ENCODE assay signal across 10 mouse cellular contexts in the genomic region with DNA sequence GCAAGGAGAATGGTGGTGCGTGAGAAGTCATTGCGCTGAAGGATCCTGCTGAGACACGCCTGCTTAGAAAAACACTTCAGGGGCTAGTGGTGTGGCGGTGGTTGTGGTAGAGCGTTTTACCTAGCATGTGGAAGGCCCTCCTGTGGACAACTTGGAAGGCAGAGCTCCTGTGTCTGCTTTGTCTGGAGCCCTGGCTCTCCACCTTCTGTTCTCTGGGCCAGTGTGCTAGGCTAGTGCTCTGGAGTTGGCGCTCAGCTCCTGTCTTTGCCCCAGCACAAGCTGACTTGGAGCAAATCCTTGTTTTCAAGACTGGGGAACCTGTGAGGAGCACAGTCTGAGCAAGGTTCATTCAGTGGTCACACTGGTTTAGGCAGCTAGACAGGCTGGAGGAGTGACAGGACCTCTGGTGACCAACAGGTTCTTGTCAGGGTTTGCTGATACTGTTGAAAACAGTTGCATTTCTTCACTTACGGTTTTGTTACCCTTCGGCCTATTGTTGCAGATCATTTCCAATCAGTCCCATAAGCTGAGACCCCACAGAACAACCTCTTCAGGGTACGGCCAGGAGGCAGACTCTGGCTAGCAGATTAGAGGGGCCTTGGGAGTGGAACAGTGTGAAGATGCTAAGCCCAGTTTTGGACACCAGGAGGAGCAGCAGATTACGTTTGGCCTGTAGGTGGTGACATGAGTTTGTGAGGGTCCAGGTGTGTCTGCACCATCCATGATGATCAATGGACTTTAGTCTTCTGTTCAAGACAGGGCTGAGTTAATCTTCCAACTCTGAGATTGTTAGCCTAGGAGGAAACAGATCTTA. TPM values are rescaled to one million over a fixed set of nuclear protein-coding genes. Genes with fewer than 3 reads are reported as not detected.
A peak's percentile ranks its signal among the peaks of the same experiment; 100 is the strongest.
DNase-seq lines count a peak whose midpoint lies in the region; ATAC-seq and TF ChIP-seq lines count a peak whose summit lies in the region.
"Had no signal": no experiment of that assay in that cellular context is flagged by ENCODE, and none has a peak within 500 bp of the region (broad histone marks: within the 10 kb centered on the region; RNA-seq: fewer than 3 reads in every experiment).

No protein-coding gene starts in this region.

- H3K27ac ChIP-seq in kidney, postnatal 0 days, result no peak overlapping the region
- no peak overlapping the region for H3K27ac ChIP-seq in intestine, postnatal 0 days (ENCODE audit: low read depth, low read length)
- no peak overlapping the region for H3K27ac ChIP-seq in forebrain, embryonic 13.5 days
- H3K27ac ChIP-seq: heart, embryonic 10.5 days had no signal

- peak; percentile 69; the same call in 1 of the 2 replicates for ATAC-seq in kidney, postnatal 0 days (replicated peaks; ENCODE audit: low FRiP score, low read depth)
- peak; percentile 75 for ATAC-seq in intestine, postnatal 0 days
- ATAC-seq in forebrain, embryonic 13.5 days, result no peak

- WGBS in kidney, postnatal 0 days, result 86% methylated on average over 10 of the region's 10 CpGs
- WGBS in intestine, postnatal 0 days, result 79% methylated on average over 10 of the region's 10 CpGs
- 89% methylated on average over 10 of the region's 10 CpGs for WGBS in forebrain, embryonic 13.5 days

- TF ChIP-seq CTCF in kidney, postnatal 0 days (IDR thresholded peaks at IDR 0.05; ENCODE audit: low read depth), result peak; percentile 69
- peak; percentile 29; the same call in 1 of the 2 replicates for TF ChIP-seq CTCF in E14TG2a.4 (conservative IDR thresholded peaks at IDR 0.05; ENCODE audit: low read length)
- TF ChIP-seq CTCF in intestine, postnatal 0 days (IDR thresholded peaks at IDR 0.05; ENCODE audit: low read depth), result peak; percentile 79

- DNase-seq in kidney, postnatal 0 days (ENCODE audit: low spot score), result peak; percentile 35
- DNase-seq in kidney, postnatal 10 days, result no peak
- peak; percentile 43 for DNase-seq in cerebellum, adult 11 months
- DNase-seq in adrenal gland, postnatal 14 days, result no peak
- no peak for DNase-seq in gastrocnemius, postnatal 14 days
- DNase-seq: midbrain, embryonic 14.5 days had no signal

- H3K9me3 ChIP-seq in kidney, postnatal 0 days (replicated peaks; ENCODE audit: low read length), result no peaks in the 10 kb centered on the region
- peaks cover 23% of the 10 kb centered on the region for H3K9me3 ChIP-seq in E14TG2a.4 (ENCODE audit: low read length)
- no peaks in the 10 kb centered on the region for H3K9me3 ChIP-seq in intestine, postnatal 0 days (ENCODE audit: control insufficient read depth)
- H3K9me3 ChIP-seq in forebrain, embryonic 13.5 days (replicated peaks), result no peaks in the 10 kb centered on the region
- H3K9me3 ChIP-seq: heart, embryonic 10.5 days had no signal

- H3K4me2 ChIP-seq in kidney, postnatal 0 days (ENCODE audit: low read length), result no peak overlapping the region
- no peak overlapping the region for H3K4me2 ChIP-seq in intestine, postnatal 0 days (replicated peaks; ENCODE audit: low read depth)
- no peak overlapping the region for H3K4me2 ChIP-seq in forebrain, embryonic 13.5 days

- 0 out of 2 replicates have a peak, but pooled peaks cover 4% of the 10 kb centered on the region for H3K36me3 ChIP-seq in kidney, postnatal 0 days (ENCODE audit: insufficient read depth, low read length)
- H3K36me3 ChIP-seq in E14TG2a.4 (ENCODE audit: insufficient read depth, low read length), result peaks cover 94% of the 10 kb centered on the region
- no peaks in the 10 kb centered on the region; the same call in 1 of the 2 replicates for H3K36me3 ChIP-seq in intestine, postnatal 0 days (ENCODE audit: control insufficient read depth, insufficient read depth)
- peaks cover 29% of the 10 kb centered on the region for H3K36me3 ChIP-seq in forebrain, embryonic 13.5 days (ENCODE audit: poor library complexity, severe bottlenecking)

- intact Hi-C loops in gastrocnemius, postnatal 14 days (cut with DNase I; ENCODE audit: low total_unique reads), result no loop called here

- H3K27me3 ChIP-seq in kidney, postnatal 0 days (ENCODE audit: insufficient read depth, low read length), result no peaks in the 10 kb centered on the region
- no peaks in the 10 kb centered on the region for H3K27me3 ChIP-seq in E14TG2a.4 (ENCODE audit: insufficient read depth, low read length)
- no peaks in the 10 kb centered on the region for H3K27me3 ChIP-seq in intestine, postnatal 0 days (replicated peaks; ENCODE audit: control insufficient read depth, insufficient read depth, low read length)
- no peaks in the 10 kb centered on the region for H3K27me3 ChIP-seq in forebrain, embryonic 13.5 days

- no peaks in the 10 kb centered on the region for H3K4me1 ChIP-seq in kidney, postnatal 0 days (replicated peaks; ENCODE audit: insufficient read depth, low read length)
- peaks cover 91% of the 10 kb centered on the region for H3K4me1 ChIP-seq in E14TG2a.4 (replicated peaks; ENCODE audit: low read depth, low read length)
- H3K4me1 ChIP-seq in intestine, postnatal 0 days (replicated peaks; ENCODE audit: control insufficient read depth, insufficient read depth, low read length), result no peaks in the 10 kb centered on the region; the same call in 1 of the 2 replicates
- peaks cover 21% of the 10 kb centered on the region for H3K4me1 ChIP-seq in forebrain, embryonic 13.5 days

- H3K4me3 ChIP-seq in kidney, postnatal 0 days (replicated peaks; ENCODE audit: low read depth, low read length), result no peak overlapping the region
- H3K4me3 ChIP-seq in E14TG2a.4 (replicated peaks; ENCODE audit: low read length), result no peak overlapping the region
- no peak overlapping the region for H3K4me3 ChIP-seq in intestine, postnatal 0 days (ENCODE audit: low read depth, low read length)
- no peak overlapping the region for H3K4me3 ChIP-seq in forebrain, embryonic 13.5 days
- H3K4me3 ChIP-seq: heart, embryonic 10.5 days had no signal

- no peak overlapping the region for H3K9ac ChIP-seq in kidney, postnatal 0 days (ENCODE audit: low read depth, low read length)
- H3K9ac ChIP-seq in intestine, postnatal 0 days (ENCODE audit: low read depth, low read length), result no peak overlapping the region
- no peak overlapping the region for H3K9ac ChIP-seq in forebrain, embryonic 13.5 days

RNA-seq across cellular contexts. Expression of a gene that starts 8.6 kb away (rescaled TPM):
- 35.0 and 38.6 TPM in 2 replicates for polyA plus RNA-seq in kidney, postnatal 0 days (2015; fragmentation: Nextera tagmentation; extraction: Ambion mirVana)
- polyA plus RNA-seq in intestine, postnatal 0 days (2015; fragmentation: Nextera tagmentation; extraction: Ambion mirVana), result 12.2 and 13.4 TPM in 2 replicates
- 63.6 and 78.6 TPM in 2 replicates for total RNA-seq in adrenal gland, postnatal 14 days (2021)
- 10 to 100 TPM; 31.0 to 33.2 TPM for total RNA-seq in gastrocnemius, postnatal 14 days (2021)
- polyA plus RNA-seq in forebrain, embryonic 13.5 days (2015; fragmentation: Nextera tagmentation; extraction: Ambion mirVana), result 43.9 and 50.2 TPM in 2 replicates

RNA-seq across cellular contexts. Expression of a gene that starts 43.0 kb away (rescaled TPM):
- 149 and 152 TPM in 2 replicates for polyA plus RNA-seq in kidney, postnatal 0 days (2015; fragmentation: Nextera tagmentation; extraction: Ambion mirVana)
- polyA plus RNA-seq in intestine, postnatal 0 days (2015; fragmentation: Nextera tagmentation; extraction: Ambion mirVana), result 127 and 129 TPM in 2 replicates
- 62.4 and 73.8 TPM in 2 replicates for total RNA-seq in adrenal gland, postnatal 14 days (2021)
- total RNA-seq in gastrocnemius, postnatal 14 days (2021), result 10 to 100 TPM; 36.2 to 39.8 TPM
- 122 and 137 TPM in 2 replicates for polyA plus RNA-seq in forebrain, embryonic 13.5 days (2015; fragmentation: Nextera tagmentation; extraction: Ambion mirVana)

RNA-seq across cellular contexts. Expression of a gene that starts 59.1 kb away (rescaled TPM):
- 4.7 and 5.3 TPM in 2 replicates for polyA plus RNA-seq in kidney, postnatal 0 days (2015; fragmentation: Nextera tagmentation; extraction: Ambion mirVana)
- polyA plus RNA-seq in intestine, postnatal 0 days (2015; fragmentation: Nextera tagmentation; extraction: Ambion mirVana), result 2.5 and 2.9 TPM in 2 replicates
- 18.9 and 20.4 TPM in 2 replicates for total RNA-seq in adrenal gland, postnatal 14 days (2021)
- total RNA-seq in gastrocnemius, postnatal 14 days (2021), result 10 to 100 TPM in 1 of 2 experiments, 1 to 10 TPM in 1; 9.3 to 10.2 TPM
- polyA plus RNA-seq in forebrain, embryonic 13.5 days (2015; fragmentation: Nextera tagmentation; extraction: Ambion mirVana), result 3.1 and 3.4 TPM in 2 replicates

RNA-seq across cellular contexts. Expression of a gene that starts 59.3 kb away (rescaled TPM):
- 19.3 and 21.8 TPM in 2 replicates for polyA plus RNA-seq in kidney, postnatal 0 days (2015; fragmentation: Nextera tagmentation; extraction: Ambion mirVana)
- 10.0 and 10.9 TPM in 2 replicates for polyA plus RNA-seq in intestine, postnatal 0 days (2015; fragmentation: Nextera tagmentation; extraction: Ambion mirVana)
- total RNA-seq in adrenal gland, postnatal 14 days (2021), result 16.4 and 20.0 TPM in 2 replicates
- 1 to 10 TPM; 1.1 to 2.1 TPM for total RNA-seq in gastrocnemius, postnatal 14 days (2021)
- 63.4 and 87.2 TPM in 2 replicates for polyA plus RNA-seq in forebrain, embryonic 13.5 days (2015; fragmentation: Nextera tagmentation; extraction: Ambion mirVana)

Comparison
In these comparisons a context has a peak if more than half of its experiments do, and no peak if none do; other contexts are left out.
1. DNase-seq: peak in kidney, postnatal 0 days (single experiment) and cerebellum, adult 11 months (single experiment); none in kidney, postnatal 10 days (single experiment), adrenal gland, postnatal 14 days (single experiment) and gastrocnemius, postnatal 14 days (single experiment).
2. CTCF ChIP-seq: peak in every context shown above with its lines; median percentile 79 in intestine, postnatal 0 days; 69 in kidney, postnatal 0 days; 29 in E14TG2a.4.